Mouse (Mus musculus) left cerebral cortex, adult 11 months (tissue): ENCODE measurements around the gene Kdm1b.
A peak's percentile ranks its signal among the peaks of the same experiment; 100 is the strongest.

ENCODE experiments used
- DNase-seq: peaks from one replicate; pipeline ENCODE4 v3.0.0; 2022; ENCODE audit warnings: low spot score

Gene Kdm1b

GRCm38 (mm10) chr13:47043030-47043680 lies at the start of gene Kdm1b:
Kdm1b (plus strand) TSS chr13:47043499.
- DNase-seq = peak; percentile 97

- no peak for DNase-seq
These were observed 45.9 kb upstream of the Kdm1b start for GRCm38 (mm10) chr13:46997355-46997754.

- DNase-seq = no peak
These were observed 43.8 kb upstream of the Kdm1b start for GRCm38 (mm10) chr13:46999498-46999897.

- no peak for DNase-seq
These were observed 41.7 kb upstream of the Kdm1b start for GRCm38 (mm10) chr13:47001590-47001989.

- no peak for DNase-seq
These were observed 29.6 kb upstream of the Kdm1b start for GRCm38 (mm10) chr13:47013740-47014139.

- DNase-seq = peak; percentile 66
These were observed 28.7 kb upstream of the Kdm1b start, which contains the start of gene Nhlrc1 for GRCm38 (mm10) chr13:47014334-47015194. Nhlrc1 (minus strand) TSS chr13:47014850.

GRCm38 (mm10) chr13:47015195-47015501 lies 28.2 kb upstream of the Kdm1b start:
- DNase-seq = no peak

- peak; percentile 50 for DNase-seq
These were observed 26.0 kb upstream of the Kdm1b start for GRCm38 (mm10) chr13:47017259-47017658.

GRCm38 (mm10) chr13:47019774-47020173 lies 23.5 kb upstream of the Kdm1b start:
- no peak for DNase-seq

- DNase-seq = no peak
These were observed 22.5 kb upstream of the Kdm1b start for GRCm38 (mm10) chr13:47020798-47021197.

- no peak for DNase-seq
These were observed 12.8 kb upstream of the Kdm1b start for GRCm38 (mm10) chr13:47030376-47031107.

GRCm38 (mm10) chr13:47033602-47034001 lies 9.7 kb upstream of the Kdm1b start:
- DNase-seq = no peak

GRCm38 (mm10) chr13:47037946-47038345 lies 5.4 kb upstream of the Kdm1b start:
- DNase-seq = no peak

- DNase-seq = no peak
These were observed 3.2 kb upstream of the Kdm1b start for GRCm38 (mm10) chr13:47040061-47040460.

- no peak for DNase-seq
These were observed 1.2 kb upstream of the Kdm1b start for GRCm38 (mm10) chr13:47042024-47042633.

- no peak for DNase-seq
These were observed 726 bp downstream of the Kdm1b start for GRCm38 (mm10) chr13:47043833-47044616.

- no peak for DNase-seq
These were observed 1.3 kb downstream of the Kdm1b start, which contains the start of gene Tpmt for GRCm38 (mm10) chr13:47044617-47044947. Tpmt (minus strand) TSS chr13:47044737.

GRCm38 (mm10) chr13:47047996-47048395 lies 4.7 kb downstream of the Kdm1b start:
- no peak for DNase-seq

- DNase-seq = no peak
These were observed 6.7 kb downstream of the Kdm1b start for GRCm38 (mm10) chr13:47050009-47050408.

GRCm38 (mm10) chr13:47053971-47054370 lies 10.7 kb downstream of the Kdm1b start:
- no peak for DNase-seq

GRCm38 (mm10) chr13:47056126-47056525 lies 12.8 kb downstream of the Kdm1b start:
- peak; percentile 39 for DNase-seq

- DNase-seq = no peak
These were observed 13.5 kb downstream of the Kdm1b start for GRCm38 (mm10) chr13:47056781-47057180.
